Mouse (Mus musculus): Measurements from ENCODE around the gene Epm2aip1.

DNA sequence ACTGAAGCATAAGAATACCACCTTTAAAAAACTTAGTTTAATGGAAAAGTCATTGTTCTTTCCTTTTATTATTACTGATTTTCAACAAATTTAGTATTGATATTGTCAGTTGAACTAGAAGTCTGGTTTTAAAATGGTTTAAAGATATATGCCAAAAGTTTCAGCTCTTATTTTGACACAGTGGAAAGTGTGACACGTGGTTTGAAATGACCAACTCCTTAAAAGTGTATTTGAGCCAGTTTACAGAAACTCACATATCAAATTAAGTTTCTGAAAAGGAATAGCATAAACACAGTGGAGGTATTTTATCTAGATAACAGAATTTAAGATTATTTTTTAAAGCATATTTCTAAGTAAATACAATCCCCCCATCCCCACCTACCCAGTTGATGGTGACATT lies 2.2 kb downstream of the Epm2aip1 start:
- TF ChIP-seq MYOD1 (IDR thresholded peaks at IDR 0.05; ENCODE audit: control insufficient read depth, insufficient read length, low read depth) (no peak), MAX (IDR thresholded peaks at IDR 0.05) (no peak), CTCF (IDR thresholded peaks at IDR 0.05; ENCODE audit: control insufficient read depth, insufficient read depth, insufficient read length) (no peak)

All from C2C12 (cell line).